Comparison of ENCODE assay signal across 19 mouse cellular contexts in genomic region chrX:120486428-120486827, GRCm38 (mm10).
A peak's percentile ranks its signal among the peaks of the same experiment; 100 is the strongest.
DNase-seq lines count a peak whose midpoint lies in the region; ATAC-seq and TF ChIP-seq lines count a peak whose summit lies in the region.
"Had no signal": no experiment of that assay in that cellular context is flagged by ENCODE, and none has a peak within 500 bp of the region (broad histone marks: within the 10 kb centered on the region; RNA-seq: fewer than 3 reads in every experiment).

No protein-coding gene starts in this region.

- no peaks in the 10 kb centered on the region for H3K36me3 ChIP-seq in lung, embryonic 14.5 days (ENCODE audit: insufficient read depth)
- H3K36me3 ChIP-seq in lung, embryonic 16.5 days (ENCODE audit: control insufficient read depth, insufficient read depth, low read length): no peaks in the 10 kb centered on the region
- H3K36me3 ChIP-seq: G1E had no signal

- no peak overlapping the region for H3K4me3 ChIP-seq in lung, embryonic 14.5 days (ENCODE audit: low read depth, low read length)
- H3K4me3 ChIP-seq in lung, embryonic 16.5 days (ENCODE audit: low read length): no peak overlapping the region

- H3K27me3 ChIP-seq in lung, embryonic 14.5 days (ENCODE audit: insufficient read depth, low read length): no peaks in the 10 kb centered on the region
- no peaks in the 10 kb centered on the region for H3K27me3 ChIP-seq in lung, embryonic 16.5 days (ENCODE audit: control insufficient read depth, insufficient read depth, low read depth, low read length)
- H3K27me3 ChIP-seq: CH12.LX had no signal

- TF ChIP-seq CTCF in lung, embryonic 14.5 days (IDR thresholded peaks at IDR 0.05; ENCODE audit: low read depth): no peak

- H3K4me2 ChIP-seq in lung, embryonic 14.5 days: no peak overlapping the region
- H3K4me2 ChIP-seq in lung, embryonic 16.5 days (ENCODE audit: low read depth, low read length): no peak overlapping the region

- no peaks in the 10 kb centered on the region for H3K4me1 ChIP-seq in lung, embryonic 14.5 days (ENCODE audit: insufficient read depth)
- H3K4me1 ChIP-seq in lung, embryonic 16.5 days (replicated peaks; ENCODE audit: control insufficient read depth, insufficient read depth, low read length): no peaks in the 10 kb centered on the region

- H3K27ac ChIP-seq in lung, embryonic 14.5 days (ENCODE audit: low read depth): no peak overlapping the region
- H3K27ac ChIP-seq in lung, embryonic 16.5 days (ENCODE audit: low read length): no peak overlapping the region

- no peaks in the 10 kb centered on the region for H3K9me3 ChIP-seq in lung, embryonic 14.5 days (ENCODE audit: low read depth, low read length)
- no peaks in the 10 kb centered on the region for H3K9me3 ChIP-seq in lung, embryonic 16.5 days (ENCODE audit: control insufficient read depth, low read length)
- H3K9me3 ChIP-seq: G1E had no signal

- peak; percentile 72 for DNase-seq in lung, embryonic 14.5 days
- no peak for DNase-seq in lung, postnatal 14 days
- no peak for DNase-seq in lung, postnatal 25 days (ENCODE audit: low spot score)
- DNase-seq: adrenal gland, adult 2 months; adrenal gland, adult 8-10 months; adrenal gland, postnatal 10 days; adrenal gland, postnatal 14 days; adrenal gland, postnatal 25 days; adrenal gland, postnatal 36 days; B cell, adult 2 months; cerebellum, adult 11 months; cerebellum, adult 11-12 months; cerebellum, adult 18-20 months had no signal

- peak; percentile 56; the same call in 1 of the 2 replicates for ATAC-seq in lung, embryonic 14.5 days (ENCODE audit: insufficient read depth)
- ATAC-seq in lung, embryonic 16.5 days (ENCODE audit: low read depth): peak; percentile 28; the same call in 1 of the 2 replicates
- ATAC-seq: activated CD4-positive, CD25-positive, alpha-beta regulatory T cell, adult 4 months; CD4-positive, CD25-positive, alpha-beta regulatory T cell, adult 4 months; Patski had no signal

- H3K9ac ChIP-seq in lung, embryonic 14.5 days: no peak overlapping the region
- no peak overlapping the region for H3K9ac ChIP-seq in lung, embryonic 16.5 days (ENCODE audit: low read length)
